In the genomic region with DNA sequence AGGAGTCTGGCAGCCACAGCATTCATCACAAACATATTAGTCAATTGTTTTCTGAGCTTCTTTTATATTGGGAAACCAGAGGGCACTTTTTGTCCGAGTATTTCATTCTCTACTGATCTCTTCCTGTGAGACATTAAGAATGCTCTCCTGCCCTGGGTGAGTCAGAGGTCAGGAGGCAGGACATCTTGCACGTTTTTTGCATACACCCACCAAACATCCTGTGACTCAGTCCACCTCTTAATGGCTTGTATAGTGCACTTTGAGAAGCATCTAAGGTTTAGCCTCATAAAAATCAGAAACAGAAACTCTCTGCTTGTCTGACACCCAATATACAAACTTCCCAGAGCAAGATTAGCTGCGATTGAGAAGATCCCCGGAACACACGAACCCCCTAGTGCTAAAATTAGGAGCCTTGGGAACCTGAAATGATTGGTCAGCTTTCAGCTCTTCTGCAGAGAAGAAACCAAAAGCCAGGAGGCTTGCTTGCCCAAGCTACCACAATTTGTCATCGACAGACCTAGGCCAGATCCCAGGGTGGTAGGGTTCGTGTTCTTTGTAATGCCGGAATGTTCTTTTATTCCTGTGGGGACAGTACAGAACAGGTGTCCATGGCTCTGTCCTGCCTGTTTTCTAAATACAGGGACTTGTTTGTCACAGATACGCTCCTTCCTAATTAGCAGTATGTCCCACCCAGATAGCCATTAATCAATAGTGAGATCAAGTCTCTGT, we compare ENCODE assay signal across 8 mouse cellular contexts. TPM values are rescaled to one million over a fixed set of nuclear protein-coding genes. Genes with fewer than 3 reads are reported as not detected.
A peak's percentile ranks its signal among the peaks of the same experiment; 100 is the strongest.
DNase-seq lines count a peak whose midpoint lies in the region; ATAC-seq and TF ChIP-seq lines count a peak whose summit lies in the region.

No protein-coding gene starts in this region.

- H3K27ac ChIP-seq in heart, postnatal 0 days (ENCODE audit: low read depth), result peak overlapping the region; percentile 46; the same call in 1 of the 2 replicates
- peak overlapping the region; percentile 32; the same call in 1 of the 2 replicates for H3K27ac ChIP-seq in midbrain, embryonic 12.5 days (replicated peaks)

- peak; percentile 52; the same call in 1 of the 2 replicates for ATAC-seq in heart, postnatal 0 days (ENCODE audit: insufficient read depth, low read depth)
- no peak; the same call in 1 of the 2 replicates for ATAC-seq in midbrain, embryonic 12.5 days (ENCODE audit: low FRiP score, low read depth)

- intact Hi-C loops in heart, postnatal 10 days (cut with DNase I), result no loop called here

- peak; percentile 32 for DNase-seq in heart, adult 8-10 months (ENCODE audit: low spot score)
- no peak for DNase-seq in heart, postnatal 10 days
- peak; percentile 42 for DNase-seq in Muller cell, postnatal 12 days (ENCODE audit: inconsistent ontology term)
- peak; percentile 38 for DNase-seq in heart, postnatal 0 days (ENCODE audit: low spot score)
- no peak for DNase-seq in ovary, adult 18-20 months (ENCODE audit: low spot score)
- DNase-seq in kidney, adult 8-10 months, result no peak
- DNase-seq in urinary bladder, postnatal 10 days (ENCODE audit: low spot score), result no peak

- TF ChIP-seq CTCF in heart, postnatal 0 days (IDR thresholded peaks at IDR 0.05; ENCODE audit: low read depth), result no peak

- no peak overlapping the region for H3K9ac ChIP-seq in heart, postnatal 0 days (replicated peaks; ENCODE audit: low read depth, low read length)
- no peak overlapping the region for H3K9ac ChIP-seq in midbrain, embryonic 12.5 days (replicated peaks)

- peaks cover 19% of the 10 kb centered on the region for H3K4me1 ChIP-seq in heart, postnatal 0 days (ENCODE audit: control insufficient read depth, insufficient read depth)
- H3K4me1 ChIP-seq in midbrain, embryonic 12.5 days, result peaks cover 25% of the 10 kb centered on the region

- H3K36me3 ChIP-seq in heart, postnatal 0 days (replicated peaks; ENCODE audit: control insufficient read depth, insufficient read depth, low read length), result no peaks in the 10 kb centered on the region
- no peaks in the 10 kb centered on the region for H3K36me3 ChIP-seq in midbrain, embryonic 12.5 days

- H3K4me3 ChIP-seq in heart, postnatal 0 days (ENCODE audit: low read depth, low read length), result no peak overlapping the region
- no peak overlapping the region for H3K4me3 ChIP-seq in midbrain, embryonic 12.5 days

- no peak for TF ChIP-seq EP300 in heart, postnatal 0 days (IDR thresholded peaks at IDR 0.05; ENCODE audit: low read depth)

- WGBS in heart, postnatal 0 days, result 46% methylated on average over 9 of the region's 9 CpGs
- 53% methylated on average over 9 of the region's 9 CpGs for WGBS in midbrain, embryonic 12.5 days

- H3K9me3 ChIP-seq in heart, postnatal 0 days (replicated peaks; ENCODE audit: control insufficient read depth, low read length), result no peaks in the 10 kb centered on the region
- H3K9me3 ChIP-seq in midbrain, embryonic 12.5 days, result no peaks in the 10 kb centered on the region

- H3K27me3 ChIP-seq in heart, postnatal 0 days (ENCODE audit: control insufficient read depth, insufficient read depth, low read length), result no peaks in the 10 kb centered on the region
- peaks cover 41% of the 10 kb centered on the region for H3K27me3 ChIP-seq in midbrain, embryonic 12.5 days

- 0 out of 2 replicates have a peak overlapping the region, but pooled peaks have one; percentile 2 for H3K4me2 ChIP-seq in heart, postnatal 0 days (ENCODE audit: low read depth, low read length)
- 0 out of 2 replicates have a peak overlapping the region, but pooled peaks have one; percentile 8 for H3K4me2 ChIP-seq in midbrain, embryonic 12.5 days (replicated peaks)

RNA-seq across cellular contexts. Expression of a gene that starts 35.9 kb away (rescaled TPM):
- total RNA-seq in heart, adult 8-10 months (2022), result 10 to 100 TPM; 77.7 to 80.2 (median 79.4) TPM
- 10 to 100 TPM; 95.8 to 97.3 TPM for total RNA-seq in heart, postnatal 10 days (2021)
- 71.1 and 72.3 TPM in 2 replicates for total RNA-seq in heart, postnatal 0 days (2014; rRNA removed; ENCODE audit: low replicate concordance)
- polyA plus RNA-seq in heart, postnatal 0 days (2015; fragmentation: Nextera tagmentation; extraction: Ambion mirVana), result 24.3 and 27.1 TPM in 2 replicates
- 40.8 and 41.5 TPM in 2 replicates for polyA plus RNA-seq in midbrain, embryonic 12.5 days (2016; fragmentation: Nextera tagmentation; extraction: Ambion mirVana)

Comparison
In these comparisons a context has a peak if more than half of its experiments do, and no peak if none do; other contexts are left out.
1. DNase-seq: peak in heart, adult 8-10 months (single experiment), Muller cell, postnatal 12 days (single experiment) and heart, postnatal 0 days (single experiment); none in heart, postnatal 10 days (0 of 2), ovary, adult 18-20 months (single experiment), kidney, adult 8-10 months (0 of 2) and urinary bladder, postnatal 10 days (single experiment).